Mouse (Mus musculus): ENCODE measurements around the gene Khk.

The Khk gene

GRCm38 (mm10) chr5:30912156-30912555, 9.1 kb upstream of the Khk start:
- no peak for DNase-seq (ENCODE audit: extremely low read depth, insufficient read length, low spot score)

- DNase-seq (ENCODE audit: extremely low read depth, insufficient read length, low spot score): peak; percentile 96
Observed at GRCm38 (mm10) chr5:30913060-30913841, 8.0 kb upstream of the Khk start, which contains the start of gene Emilin1. Gene Emilin1 (plus strand): TSS chr5:30913402.

GRCm38 (mm10) chr5:30914101-30914635, 7.1 kb upstream of the Khk start:
- peak; percentile 45 for DNase-seq (ENCODE audit: extremely low read depth, insufficient read length, low spot score)

GRCm38 (mm10) chr5:30914849-30915248, 6.4 kb upstream of the Khk start:
- no peak for DNase-seq (ENCODE audit: extremely low read depth, insufficient read length, low spot score)

- DNase-seq (ENCODE audit: extremely low read depth, insufficient read length, low spot score): no peak
Observed at GRCm38 (mm10) chr5:30915456-30915855, 5.8 kb upstream of the Khk start.

GRCm38 (mm10) chr5:30915974-30916433, 5.2 kb upstream of the Khk start:
- peak; percentile 71 for DNase-seq (ENCODE audit: extremely low read depth, insufficient read length, low spot score)

- DNase-seq (ENCODE audit: extremely low read depth, insufficient read length, low spot score): no peak
Observed at GRCm38 (mm10) chr5:30916841-30917240, 4.4 kb upstream of the Khk start.

GRCm38 (mm10) chr5:30917348-30917747, 3.9 kb upstream of the Khk start:
- no peak for DNase-seq (ENCODE audit: extremely low read depth, insufficient read length, low spot score)

GRCm38 (mm10) chr5:30917891-30918670, 3.1 kb upstream of the Khk start:
- no peak for DNase-seq (ENCODE audit: extremely low read depth, insufficient read length, low spot score)

GRCm38 (mm10) chr5:30918691-30919090, 2.5 kb upstream of the Khk start:
- no peak for DNase-seq (ENCODE audit: extremely low read depth, insufficient read length, low spot score)

- no peak for DNase-seq (ENCODE audit: extremely low read depth, insufficient read length, low spot score)
Observed at GRCm38 (mm10) chr5:30919831-30920614, 1.2 kb upstream of the Khk start.

GRCm38 (mm10) chr5:30920621-30921020, 610 bp upstream of the Khk start:
- peak; percentile 18 for DNase-seq (ENCODE audit: extremely low read depth, insufficient read length, low spot score)

GRCm38 (mm10) chr5:30922581-30923041, 1.4 kb downstream of the Khk start:
- DNase-seq (ENCODE audit: extremely low read depth, insufficient read length, low spot score): no peak

- no peak for DNase-seq (ENCODE audit: extremely low read depth, insufficient read length, low spot score)
Observed at GRCm38 (mm10) chr5:30923119-30923518, 1.9 kb downstream of the Khk start.

GRCm38 (mm10) chr5:30924614-30925013, 3.4 kb downstream of the Khk start:
- no peak for DNase-seq (ENCODE audit: extremely low read depth, insufficient read length, low spot score)

GRCm38 (mm10) chr5:30925217-30925616, 4.0 kb downstream of the Khk start:
- no peak for DNase-seq (ENCODE audit: extremely low read depth, insufficient read length, low spot score)

- DNase-seq (ENCODE audit: extremely low read depth, insufficient read length, low spot score): no peak
Observed at GRCm38 (mm10) chr5:30926073-30926472, 4.8 kb downstream of the Khk start.

- no peak for DNase-seq (ENCODE audit: extremely low read depth, insufficient read length, low spot score)
Observed at GRCm38 (mm10) chr5:30927945-30928529, 6.8 kb downstream of the Khk start.

- DNase-seq (ENCODE audit: extremely low read depth, insufficient read length, low spot score): no peak
Observed at GRCm38 (mm10) chr5:30930121-30930520, 8.9 kb downstream of the Khk start.

GRCm38 (mm10) chr5:30930846-30931245, 9.6 kb downstream of the Khk start:
- no peak for DNase-seq (ENCODE audit: extremely low read depth, insufficient read length, low spot score)

Measured in 3134 (cell line).